Mouse (Mus musculus) heart, adult 9 months (tissue): Measurements from ENCODE around the gene Ywhag.

ENCODE experiments used
- DNase-seq, 2 experiments: peaks; one replicate each; pipeline ENCODE4 v3.0.0; 2022; ENCODE audit warnings: low spot score in 2 of 2

The Ywhag gene

DNA sequence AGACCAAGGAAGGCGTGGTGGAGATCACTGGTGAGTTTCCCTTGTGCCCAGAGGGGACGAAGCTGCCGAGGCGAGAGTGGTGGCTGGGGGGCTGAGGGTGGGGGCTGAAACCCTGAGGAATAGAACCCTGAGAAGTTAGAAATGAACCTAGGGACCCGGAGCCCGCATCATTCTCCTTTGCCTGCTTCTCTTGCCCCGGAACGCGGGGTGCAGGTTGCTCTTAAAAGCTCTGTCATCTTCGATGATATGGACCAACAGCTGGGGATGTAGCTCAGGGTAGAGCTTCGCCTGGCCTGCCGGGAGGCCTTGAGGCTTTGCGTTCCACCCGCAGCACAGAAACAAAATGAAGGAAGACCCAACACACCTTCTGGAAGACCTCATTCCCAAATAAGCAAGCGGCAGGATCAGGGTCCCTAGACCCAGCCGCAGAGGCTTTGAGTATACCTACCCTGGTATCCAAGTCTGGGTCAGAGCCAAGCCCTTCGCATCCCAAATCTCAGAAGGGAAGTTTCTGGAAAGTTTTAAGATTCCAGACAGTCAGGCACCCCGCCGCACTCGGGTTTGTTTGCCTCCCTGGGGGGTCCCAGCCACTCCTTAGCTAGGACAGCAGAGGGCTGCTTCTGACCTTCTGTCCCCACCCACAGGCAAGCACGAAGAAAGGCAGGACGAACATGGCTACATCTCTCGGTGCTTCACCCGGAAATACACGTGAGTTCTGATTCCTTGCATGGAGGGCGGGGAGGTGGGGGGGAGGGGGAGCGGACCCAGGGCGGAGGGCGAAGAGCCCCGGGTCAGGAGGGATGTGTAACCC is 45.8 kb downstream of the Ywhag start:
- DNase-seq: peak; percentile 48 to 59

DNA sequence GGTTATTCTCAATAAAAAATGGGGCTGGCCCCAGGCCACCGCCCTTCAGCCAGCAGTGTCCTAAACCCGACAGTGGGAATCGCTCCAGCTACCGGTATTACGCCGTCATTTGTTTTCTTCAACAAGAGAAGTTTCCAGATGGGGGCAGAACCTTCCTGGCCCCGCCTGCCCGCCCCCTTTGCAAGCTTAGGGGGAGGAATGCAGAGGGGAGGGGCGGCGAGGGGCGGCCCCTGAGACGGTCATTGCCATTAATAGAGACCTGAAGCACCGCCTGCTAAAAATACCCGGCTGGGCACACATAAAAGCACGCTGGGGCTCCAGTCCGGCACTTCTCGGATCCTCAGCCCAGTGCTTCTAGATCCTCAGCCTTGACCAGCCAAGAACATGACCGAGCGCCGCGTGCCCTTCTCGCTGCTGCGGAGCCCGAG is 46.7 kb downstream of the Ywhag start, which contains the start of gene Hspb1:
TSS of gene Hspb1 (plus strand) at position 245 of the 428 bp plus-strand sequence.
- DNase-seq: peak; percentile 96 to 97

DNA sequence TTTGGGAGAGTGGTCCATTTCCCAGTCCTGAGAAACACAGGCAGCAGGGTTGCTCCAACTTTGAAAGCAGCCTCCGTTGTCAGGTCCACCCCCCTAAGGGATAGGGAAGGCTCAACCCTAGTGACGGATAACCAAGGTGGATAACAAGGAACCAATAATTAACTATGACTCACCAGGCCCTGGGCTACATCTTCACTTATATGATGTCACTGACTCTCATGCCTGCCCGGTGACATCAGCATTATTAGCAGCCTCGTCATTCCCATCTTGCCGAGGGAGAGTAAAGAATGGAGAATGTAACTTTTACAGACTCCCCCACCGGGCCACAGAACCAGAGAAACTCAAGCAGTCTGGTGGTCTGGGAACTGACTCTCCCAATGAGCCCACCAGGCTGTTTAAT is 49.8 kb downstream of the Ywhag start:
- no peak for DNase-seq

GRCm38 (mm10) chr5:135879449-135880158 is 54.8 kb downstream of the Ywhag start:
- peak; percentile 87 to 93 for DNase-seq

DNA sequence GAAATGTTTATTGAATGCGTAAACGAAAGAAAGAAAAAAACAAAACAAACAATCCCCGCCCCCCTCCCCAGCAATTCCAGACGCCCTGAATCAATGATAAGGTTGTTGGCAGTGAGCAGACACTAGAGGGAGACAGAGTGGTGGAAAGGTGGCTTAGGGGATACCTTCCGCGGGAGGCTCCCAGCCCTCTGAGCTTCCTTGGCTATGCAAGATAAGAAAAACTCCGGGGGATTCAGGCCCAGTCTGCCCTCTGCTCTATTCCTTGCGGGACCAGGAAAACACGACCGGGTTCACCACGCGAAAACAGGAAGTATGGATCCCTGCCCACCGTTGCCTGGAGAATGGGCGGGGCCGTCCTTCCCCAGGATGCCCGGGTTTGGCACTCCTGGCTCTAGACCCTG is 56.6 kb downstream of the Ywhag start:
- DNase-seq: peak; percentile 68 to 76

DNA sequence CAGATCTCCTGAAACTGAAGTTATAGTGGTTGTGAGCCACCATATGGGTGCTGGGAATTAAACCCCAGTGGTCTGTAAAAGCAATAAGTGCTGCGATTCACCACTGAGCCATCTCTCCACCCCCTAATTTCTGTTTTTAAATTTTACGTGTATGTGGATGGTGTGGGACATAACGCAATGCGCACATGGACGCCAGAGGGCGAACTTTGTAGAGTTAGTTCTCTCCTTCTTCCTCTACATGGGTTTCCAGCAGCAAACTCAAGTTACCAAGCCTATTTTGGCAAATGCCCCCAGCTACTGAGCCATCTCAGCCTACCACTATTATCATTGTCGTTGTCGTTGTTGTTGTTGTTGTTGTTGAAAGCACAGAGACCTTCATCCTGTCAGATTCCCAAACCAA is 57.2 kb downstream of the Ywhag start:
- peak; percentile 39 to 73 for DNase-seq

DNA sequence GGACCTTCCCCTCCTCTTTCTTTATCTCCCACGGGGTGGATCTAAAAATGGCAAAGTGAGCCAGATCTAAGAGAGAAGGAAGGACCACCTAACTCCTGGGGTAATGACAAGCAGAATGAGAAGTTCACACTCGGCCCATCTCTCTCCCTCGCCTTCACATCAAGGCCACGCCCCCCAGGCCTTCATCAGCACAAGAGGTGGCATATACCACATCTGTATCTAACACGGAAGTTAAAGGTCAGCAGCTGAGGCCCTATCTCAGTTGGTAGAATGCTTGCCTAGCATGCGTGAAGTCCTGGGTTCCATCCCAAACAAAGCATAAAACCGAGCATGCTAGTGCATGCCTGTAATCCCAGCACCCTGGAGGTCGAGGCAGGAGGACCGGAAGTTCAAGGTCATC is 60.7 kb downstream of the Ywhag start:
- no peak for DNase-seq

DNA sequence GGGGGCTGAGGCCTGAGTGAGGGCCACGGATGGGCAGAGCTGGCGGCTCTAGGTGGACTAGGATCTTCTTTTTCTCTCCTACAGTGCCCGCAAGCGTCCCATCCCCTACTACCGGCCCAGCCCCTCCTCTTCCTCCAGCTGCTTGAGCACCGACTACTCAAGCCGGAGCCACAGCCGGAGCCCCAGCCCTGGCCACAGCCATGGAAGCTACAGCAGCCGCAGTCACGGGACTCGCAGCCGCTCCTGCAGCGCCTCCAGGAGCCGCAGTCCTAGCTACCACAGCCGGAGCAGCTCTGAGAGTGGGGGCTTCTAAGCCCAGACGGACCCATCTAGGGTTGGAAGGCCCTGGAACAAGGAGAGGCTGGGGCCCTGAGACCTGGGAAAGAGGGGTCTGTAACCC is 61.4 kb downstream of the Ywhag start:
- no peak for DNase-seq

GRCm38 (mm10) chr5:135870505-135870904 is 63.9 kb downstream of the Ywhag start:
- no peak for DNase-seq

DNA sequence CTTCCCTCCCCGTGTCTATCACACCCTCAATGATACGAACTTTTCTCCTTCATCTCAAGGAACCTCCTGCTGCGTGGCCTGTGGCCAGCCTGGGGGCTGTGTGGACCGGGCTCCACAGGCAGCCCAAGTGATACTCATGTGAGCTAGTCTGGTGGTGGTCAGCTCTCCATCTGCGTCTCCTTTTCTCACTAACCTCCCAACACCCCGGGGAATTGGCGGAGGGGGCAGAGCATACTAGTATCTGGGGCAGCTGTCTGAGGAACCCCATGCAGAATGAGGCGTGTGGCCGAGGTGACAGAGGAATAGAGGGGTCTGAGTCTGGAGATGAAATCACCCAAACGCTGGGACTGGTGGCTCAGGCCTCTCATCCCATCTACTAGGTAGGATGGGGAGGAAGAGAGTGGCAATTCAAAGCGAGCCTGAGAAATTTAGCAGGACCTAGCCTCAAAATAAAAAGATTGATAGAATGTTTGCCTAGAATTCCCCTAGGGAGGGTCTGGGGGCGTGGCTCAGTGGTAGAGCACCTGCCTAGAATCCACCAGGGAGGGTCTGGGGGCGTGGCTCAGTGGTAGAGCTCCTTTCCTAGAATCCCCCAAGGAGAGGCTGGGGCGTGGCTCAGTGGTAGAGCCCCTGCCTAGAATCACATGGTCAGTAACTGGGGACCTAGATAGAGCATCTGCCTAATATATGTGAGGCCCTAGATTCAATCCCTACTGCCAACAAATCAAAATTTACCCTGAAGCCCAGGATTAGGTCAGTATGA is 64.6 kb downstream of the Ywhag start:
- no peak for DNase-seq

GRCm38 (mm10) chr5:135868653-135869052 is 65.8 kb downstream of the Ywhag start:
- DNase-seq: no peak

- DNase-seq: no peak
Observed at GRCm38 (mm10) chr5:135867637-135868593, 66.5 kb downstream of the Ywhag start.

DNA sequence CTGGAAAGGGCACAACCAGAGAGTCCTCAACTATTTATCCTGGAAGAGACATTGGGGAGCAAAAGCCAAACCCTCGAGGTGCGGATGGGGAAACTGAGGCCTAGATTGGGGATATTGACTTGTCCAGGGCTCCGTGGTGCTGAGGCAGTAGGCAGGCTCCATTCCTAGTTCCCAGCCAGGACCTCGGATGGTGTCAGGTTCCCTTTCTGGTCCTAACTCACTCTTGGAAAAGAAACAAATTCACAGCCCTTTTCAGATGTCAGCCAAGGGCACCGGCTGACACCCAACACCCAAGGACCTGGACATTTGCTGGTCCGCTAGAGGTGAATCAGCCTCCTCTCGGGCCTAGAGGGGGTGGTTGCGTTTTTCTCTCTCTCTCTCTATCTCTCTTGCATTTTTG is 67.8 kb downstream of the Ywhag start:
- no peak for DNase-seq
